Mouse (Mus musculus): ENCODE results near the gene Ell2. TPM values are rescaled to one million over a fixed set of nuclear protein-coding genes. Genes with fewer than 3 reads are reported as not detected.
"Not testable (repeated sequence)": the region's sequence is repeated elsewhere in the genome, so short reads cannot be mapped to it uniquely, and the experiment has no call there.

Ell2 gene
- total RNA-seq (2014; fragmentation: Nextera tagmentation) (2.4 and 3.5 TPM in 2 replicates), total RNA-seq (2017) (3.6 and 6.7 TPM in 2 replicates)

DNA sequence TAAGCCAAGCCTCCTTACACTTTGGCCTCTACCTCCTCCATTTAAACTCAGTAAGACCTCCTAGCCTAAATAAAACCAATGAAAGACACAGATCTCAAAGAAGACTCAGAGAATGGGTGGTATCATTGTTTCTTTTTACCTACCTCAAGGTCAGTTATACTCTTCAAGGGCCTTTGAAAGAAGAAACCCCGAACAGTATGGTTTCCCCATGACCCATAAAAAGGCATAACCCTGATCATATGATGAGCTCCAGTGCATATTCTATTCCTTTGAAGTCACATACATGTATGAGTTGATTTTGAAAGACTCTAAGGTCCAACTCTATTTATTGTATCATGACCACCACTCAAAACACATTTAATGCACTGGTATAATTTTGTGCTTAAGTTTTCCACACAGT, at the start of gene Ell2:
Gene Ell2, plus strand, starts transcription at position 301 of the 400 bp plus-strand sequence.
- no peak for ATAC-seq (replicated peaks; ENCODE audit: poor library complexity, severe bottlenecking)

DNA sequence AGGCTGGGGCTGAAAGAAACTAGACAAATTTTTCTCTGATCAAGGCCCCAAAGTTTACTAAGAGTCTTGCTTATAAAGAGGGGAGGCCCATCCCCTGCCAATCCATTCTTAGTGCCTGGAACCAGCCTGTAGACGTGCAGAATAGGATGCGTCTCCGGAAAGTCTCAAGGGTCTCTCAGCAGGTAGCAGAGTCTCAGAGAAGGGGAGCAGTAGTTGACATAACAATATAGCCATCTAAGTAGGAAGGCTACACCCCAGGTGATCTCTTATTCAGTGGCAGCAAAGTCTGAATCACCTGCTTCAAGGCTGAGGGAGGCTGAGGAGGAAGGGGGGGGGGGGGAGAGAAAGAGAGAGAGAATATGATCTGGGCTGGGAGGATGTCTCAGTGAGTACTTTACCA, 21.1 kb upstream of the Ell2 start:
- no peak for ATAC-seq (replicated peaks; ENCODE audit: poor library complexity, severe bottlenecking)

DNA sequence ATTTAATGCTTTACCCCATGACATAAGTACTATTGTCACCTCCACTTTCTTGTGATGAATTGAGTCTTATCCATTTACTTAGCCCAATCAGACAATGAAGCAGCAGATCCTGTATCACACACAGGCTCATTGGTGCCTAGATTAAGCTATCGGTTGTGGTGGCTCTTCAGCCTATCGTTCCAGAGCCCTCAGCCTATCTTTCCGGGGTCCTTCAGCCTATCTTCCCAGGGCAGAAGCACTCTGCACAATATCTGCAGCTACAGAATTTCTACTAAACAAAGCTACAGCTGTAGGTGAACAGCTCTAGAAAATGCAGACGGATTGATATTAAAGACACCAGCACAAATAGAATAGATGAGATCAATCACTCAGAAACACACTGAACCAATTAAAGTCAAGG, 19.6 kb upstream of the Ell2 start:
- no peak for ATAC-seq (replicated peaks; ENCODE audit: poor library complexity, severe bottlenecking)

DNA sequence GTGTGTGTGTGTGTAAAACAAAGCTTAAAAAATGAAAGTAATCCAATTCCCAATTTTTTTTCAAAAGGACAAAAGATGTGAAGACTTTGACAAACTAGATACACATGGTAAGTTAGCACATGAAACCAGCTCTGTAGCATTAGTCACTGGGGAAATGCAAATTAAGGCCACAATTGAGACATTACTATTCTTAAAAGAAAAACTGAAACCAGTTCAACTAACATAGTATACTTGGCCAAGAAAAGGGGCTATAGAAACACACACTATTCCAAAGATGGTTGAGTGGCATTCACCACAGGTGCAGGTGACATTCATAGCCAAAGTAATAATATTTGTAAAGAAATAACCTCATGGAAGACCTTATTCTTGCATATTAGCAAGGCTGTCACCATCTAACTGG, 14.9 kb upstream of the Ell2 start:
- no peak for ATAC-seq (replicated peaks; ENCODE audit: poor library complexity, severe bottlenecking)

DNA sequence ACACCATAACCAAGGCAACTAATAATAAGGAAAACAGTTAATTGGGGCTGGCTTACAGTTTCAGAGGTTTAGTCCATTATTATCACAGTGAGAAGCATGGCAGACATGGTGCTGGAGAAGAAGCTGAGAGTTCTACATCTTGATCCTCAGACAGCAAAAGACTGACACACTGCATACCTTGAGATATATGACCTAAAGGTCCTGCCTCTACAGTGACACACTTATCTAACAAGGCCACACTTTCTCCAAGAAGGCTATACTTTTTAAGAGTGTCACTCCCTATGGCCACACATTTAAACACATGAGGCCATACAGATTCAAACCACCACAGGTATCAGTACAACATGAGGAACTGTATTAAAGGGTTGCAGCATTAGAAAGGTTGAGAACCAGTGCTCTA, 13.5 kb upstream of the Ell2 start:
- ATAC-seq (replicated peaks; ENCODE audit: poor library complexity, severe bottlenecking), result no peak

DNA sequence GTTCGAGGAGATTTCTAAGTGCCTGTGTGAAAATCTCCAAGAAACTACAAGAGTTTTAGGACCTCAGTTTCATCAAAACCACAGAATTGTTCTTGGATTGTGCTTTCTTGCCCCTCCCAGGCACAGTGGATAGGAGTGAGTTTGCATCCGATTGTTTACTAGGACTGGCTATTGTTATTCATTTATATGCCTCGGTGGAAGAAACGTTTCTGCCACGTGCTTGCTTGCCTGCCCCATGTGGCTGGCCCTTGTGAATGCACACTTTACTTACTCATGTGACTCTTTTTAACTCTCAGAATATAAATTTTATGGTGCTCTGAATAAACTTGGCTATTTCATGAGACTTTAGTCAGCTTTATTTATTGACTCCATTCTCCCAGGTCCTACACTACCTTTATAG, 3.7 kb upstream of the Ell2 start:
- no peak for ATAC-seq (replicated peaks; ENCODE audit: poor library complexity, severe bottlenecking)

DNA sequence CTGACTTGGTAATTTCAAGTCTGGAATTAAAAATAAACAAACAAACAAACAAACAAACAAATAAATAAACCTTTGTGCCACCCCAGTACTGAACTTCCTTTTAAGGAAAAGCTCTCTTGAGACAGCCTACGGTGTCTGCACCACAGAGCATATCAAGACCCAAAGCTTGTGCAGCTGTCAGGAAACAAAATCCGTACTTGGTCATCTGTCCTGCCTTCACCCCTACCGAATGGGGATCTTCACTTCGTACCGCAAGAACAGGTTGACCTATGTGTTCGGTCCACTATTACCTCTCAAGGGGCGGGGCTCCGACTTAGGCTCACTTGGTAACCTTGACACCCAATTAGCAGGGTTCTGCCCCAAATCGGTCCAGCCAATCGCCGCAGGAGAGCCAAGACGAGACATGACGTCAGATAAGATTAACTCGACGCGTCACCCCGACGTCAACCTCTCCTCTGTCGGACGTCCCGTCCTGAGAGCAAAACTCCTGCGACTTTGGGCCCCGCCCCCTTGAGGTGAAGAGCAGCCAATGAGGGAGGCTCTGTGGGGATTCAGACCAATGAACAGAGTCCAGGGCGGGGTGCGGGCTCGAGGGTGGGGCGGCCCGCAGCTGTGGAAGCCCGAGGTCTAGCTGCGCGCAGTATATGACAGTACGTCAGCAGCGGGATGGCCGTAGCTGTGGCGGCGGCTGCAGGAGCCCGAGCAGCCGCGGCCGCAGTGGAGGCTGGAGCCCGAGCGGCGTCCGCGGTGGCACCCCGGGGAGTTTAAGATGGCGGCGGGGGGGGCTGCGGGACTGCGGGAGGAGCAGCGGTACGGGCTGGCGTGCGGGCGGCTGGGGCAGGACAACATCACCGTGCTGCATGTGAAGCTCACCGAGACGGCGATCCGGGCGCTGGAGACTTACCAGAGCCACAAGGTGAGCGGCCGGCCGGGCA, 592 bp downstream of the Ell2 start:
- ATAC-seq (replicated peaks; ENCODE audit: poor library complexity, severe bottlenecking), result peak; percentile 82

DNA sequence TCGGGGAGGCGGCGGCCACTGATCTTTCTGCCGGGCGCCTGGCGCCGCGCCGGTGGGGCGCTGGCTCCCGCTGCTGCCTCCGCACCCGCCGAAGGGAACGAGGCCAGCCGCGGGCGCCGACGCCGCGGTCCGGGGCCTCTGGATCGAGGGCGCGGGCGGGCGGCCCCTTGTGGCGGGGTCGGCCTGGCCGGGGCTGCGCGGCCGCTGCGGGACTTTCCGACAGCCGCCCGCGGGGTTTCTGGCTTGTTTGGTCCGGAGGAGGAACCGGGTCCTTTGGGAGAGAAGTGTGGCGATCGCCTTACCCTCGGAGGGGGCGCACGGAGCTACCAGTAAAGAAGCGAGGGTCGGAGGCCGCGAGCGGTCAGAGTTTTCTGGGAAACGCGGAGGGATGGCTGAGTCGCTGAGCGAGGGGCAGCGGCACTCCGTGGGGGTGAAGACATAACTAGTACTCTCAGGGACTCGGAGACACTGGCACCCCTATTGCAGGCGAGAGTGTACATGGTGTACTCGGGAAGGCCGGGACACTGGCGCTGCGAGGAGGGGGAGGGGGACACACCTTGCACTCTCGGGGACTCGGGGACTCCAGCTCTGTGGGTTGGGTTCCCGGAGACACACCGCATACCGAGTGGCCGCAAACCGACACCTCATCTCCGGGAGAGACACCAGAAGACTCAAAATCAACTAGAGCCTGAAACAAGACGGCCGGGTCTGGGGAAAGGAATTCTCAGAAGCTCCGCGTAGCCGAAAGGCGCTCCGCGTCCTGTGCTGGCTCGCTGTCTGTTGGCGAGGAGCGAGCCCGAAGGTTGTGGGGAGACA, 1.5 kb downstream of the Ell2 start:
- peak; percentile 31 for ATAC-seq (replicated peaks; ENCODE audit: poor library complexity, severe bottlenecking)

DNA sequence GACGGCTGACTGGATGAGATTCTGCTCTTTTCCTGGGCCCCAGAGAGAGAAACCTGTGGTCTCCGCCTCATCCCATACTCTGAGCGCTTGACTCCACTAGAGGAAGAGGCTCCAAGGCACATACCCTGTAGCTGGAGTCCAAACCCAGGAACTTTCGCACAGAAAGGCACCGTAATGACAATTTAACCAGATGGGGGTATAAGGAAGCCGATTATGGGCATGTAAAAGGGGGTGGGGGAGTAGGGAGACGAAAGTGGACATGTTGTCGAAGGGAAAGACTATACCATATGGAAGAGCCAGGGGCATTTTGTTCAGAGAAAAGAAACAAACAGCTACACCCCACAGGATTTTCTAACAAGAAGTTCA, 2.1 kb downstream of the Ell2 start:
- no peak for ATAC-seq (replicated peaks; ENCODE audit: poor library complexity, severe bottlenecking)

DNA sequence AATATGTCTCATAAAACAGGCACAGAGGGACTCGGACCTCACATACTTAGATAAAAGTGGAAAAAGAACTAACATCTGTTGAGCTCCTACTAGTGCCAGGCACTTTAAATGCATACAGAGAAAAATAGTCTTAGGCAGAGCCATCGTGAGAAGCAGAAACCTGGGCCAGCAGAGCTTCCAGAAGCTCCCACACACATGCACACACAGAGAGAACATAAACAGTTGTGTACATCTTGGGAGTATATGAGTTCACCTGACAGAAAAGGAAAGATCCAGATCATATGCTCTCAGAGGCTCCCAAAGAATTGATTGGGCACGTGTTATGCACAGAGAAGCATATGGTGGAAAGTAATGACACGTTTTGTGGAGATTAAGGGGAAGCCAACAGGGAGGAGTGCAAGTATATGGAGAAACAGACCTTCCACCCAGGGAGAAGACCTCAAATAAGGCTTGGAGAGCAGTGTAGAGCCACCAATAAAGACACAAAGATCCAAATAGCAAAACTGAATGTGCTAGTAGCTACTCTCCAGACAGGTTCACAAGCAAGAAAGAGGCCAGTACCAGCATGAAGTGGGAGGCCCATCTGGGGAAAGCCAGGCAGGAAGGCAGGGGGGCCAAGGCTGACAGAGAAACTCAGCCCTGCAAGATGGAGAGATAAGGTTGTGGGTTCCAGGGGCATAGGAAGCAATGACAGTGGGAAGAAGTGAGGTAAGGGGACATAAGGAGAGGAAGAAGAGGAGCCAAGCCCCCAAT, 2.6 kb downstream of the Ell2 start:
- 0 out of 2 replicates have a peak, but pooled peaks have one; percentile 6 for ATAC-seq (replicated peaks; ENCODE audit: poor library complexity, severe bottlenecking)

DNA sequence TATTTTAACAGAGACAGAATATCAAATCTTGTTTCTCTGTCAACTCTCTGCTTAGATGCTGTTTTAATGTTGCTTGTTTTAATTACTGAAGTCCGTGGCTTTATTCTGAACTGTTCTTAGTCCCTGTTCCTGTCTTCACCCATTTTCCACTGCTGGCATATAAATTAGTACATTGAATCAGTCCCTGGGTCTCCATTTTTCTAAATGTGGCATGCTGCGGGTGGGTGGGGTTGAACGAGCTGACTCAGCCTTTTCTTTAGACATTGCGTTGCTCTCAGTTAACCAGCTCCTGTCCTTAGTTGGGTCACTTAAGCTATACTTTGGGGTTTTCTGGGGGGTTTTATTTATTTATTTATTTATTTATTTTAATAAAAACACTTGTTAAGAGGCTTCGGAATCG, 3.6 kb downstream of the Ell2 start:
- no peak for ATAC-seq (replicated peaks; ENCODE audit: poor library complexity, severe bottlenecking)

DNA sequence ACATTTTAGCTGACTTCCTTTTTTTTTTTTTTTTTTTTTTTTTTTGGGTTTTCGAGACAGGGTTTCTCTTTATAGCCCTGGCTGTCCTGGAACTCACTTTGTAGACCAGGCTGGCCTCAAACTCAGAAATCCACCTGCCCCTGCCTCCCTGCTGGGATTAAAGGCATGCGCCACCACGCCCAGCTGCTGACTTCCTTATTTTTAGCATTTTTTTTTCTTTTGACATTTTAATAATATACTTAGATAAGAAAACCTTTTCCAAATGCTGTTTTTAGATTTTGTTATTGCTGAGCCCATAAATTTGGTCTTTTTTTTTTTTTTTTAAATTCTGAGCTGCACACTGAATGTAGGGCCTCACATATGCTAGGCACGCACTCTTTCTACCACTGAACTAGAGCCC, 5.0 kb downstream of the Ell2 start:
- not testable (repeated sequence) for ATAC-seq (replicated peaks; ENCODE audit: poor library complexity, severe bottlenecking)

DNA sequence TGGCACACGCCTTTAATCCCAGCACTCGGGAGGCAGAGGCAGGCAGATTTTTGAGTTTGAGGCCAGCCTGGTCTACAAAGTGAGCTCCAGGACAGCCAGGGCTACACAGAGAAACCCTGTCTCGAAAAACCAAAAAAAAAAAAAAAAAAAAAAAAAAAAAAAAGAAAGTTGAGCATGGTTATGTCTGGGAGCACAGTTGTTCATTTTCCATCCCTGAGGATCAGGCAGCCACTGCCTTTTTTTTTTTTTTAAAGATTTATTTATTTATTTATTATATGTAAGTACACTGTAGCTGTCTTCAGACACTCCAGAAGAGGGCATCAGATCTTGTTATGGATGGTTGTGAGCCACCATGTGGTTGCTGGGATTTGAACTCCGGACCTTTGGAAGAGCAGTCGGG, 6.0 kb downstream of the Ell2 start:
- ATAC-seq (replicated peaks; ENCODE audit: poor library complexity, severe bottlenecking), result not testable (repeated sequence)

DNA sequence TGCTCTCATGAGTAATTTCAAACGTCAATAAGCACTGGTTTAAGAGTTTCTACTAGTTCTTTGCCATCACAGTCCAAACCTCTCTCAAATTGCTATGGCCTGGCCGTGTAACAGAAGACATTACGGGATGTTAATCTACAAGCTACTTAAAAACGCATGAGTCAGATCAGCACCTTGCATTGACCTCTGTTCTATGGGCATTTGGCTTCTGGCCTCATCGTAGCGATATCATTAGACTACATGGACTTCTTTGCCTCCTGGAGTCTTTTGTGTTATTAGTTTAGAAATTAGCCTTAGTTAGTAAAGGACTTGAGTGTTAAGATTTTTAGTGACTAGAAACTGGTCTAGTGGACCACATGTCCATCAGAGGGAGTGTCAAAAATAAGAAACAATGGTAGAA, 7.8 kb downstream of the Ell2 start:
- ATAC-seq (replicated peaks; ENCODE audit: poor library complexity, severe bottlenecking), result no peak

DNA sequence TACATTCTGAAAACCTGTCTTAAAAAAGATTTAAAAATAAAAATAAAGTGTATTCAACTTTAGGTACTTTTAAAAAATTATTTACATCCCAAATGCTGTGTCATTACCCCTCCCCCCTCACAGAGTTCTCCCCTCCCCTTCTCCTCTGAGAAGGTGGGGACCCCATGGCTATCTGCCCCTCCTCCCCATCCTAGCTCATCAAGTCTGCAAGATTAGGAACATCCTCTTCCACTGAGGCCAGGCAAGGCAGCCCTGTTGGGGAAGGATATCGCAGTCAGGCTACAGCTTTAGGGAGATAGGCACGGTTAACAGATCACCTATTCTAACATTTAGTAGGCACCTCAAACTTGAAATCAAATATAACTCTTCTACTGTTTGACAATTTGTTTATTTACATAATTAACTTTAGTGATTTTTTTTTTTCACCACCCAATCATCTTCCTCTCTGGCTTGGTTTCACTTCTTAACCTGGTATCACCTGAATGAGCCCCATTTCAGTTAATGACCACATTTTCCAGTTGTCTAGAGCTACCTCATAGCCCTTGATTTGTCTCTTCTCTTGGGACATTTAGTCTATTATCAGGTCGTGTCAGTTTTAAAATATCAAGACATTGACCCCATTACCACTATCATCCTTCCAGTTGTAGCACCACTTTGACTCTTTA, 11.2 kb downstream of the Ell2 start:
- no peak for ATAC-seq (replicated peaks; ENCODE audit: poor library complexity, severe bottlenecking)

DNA sequence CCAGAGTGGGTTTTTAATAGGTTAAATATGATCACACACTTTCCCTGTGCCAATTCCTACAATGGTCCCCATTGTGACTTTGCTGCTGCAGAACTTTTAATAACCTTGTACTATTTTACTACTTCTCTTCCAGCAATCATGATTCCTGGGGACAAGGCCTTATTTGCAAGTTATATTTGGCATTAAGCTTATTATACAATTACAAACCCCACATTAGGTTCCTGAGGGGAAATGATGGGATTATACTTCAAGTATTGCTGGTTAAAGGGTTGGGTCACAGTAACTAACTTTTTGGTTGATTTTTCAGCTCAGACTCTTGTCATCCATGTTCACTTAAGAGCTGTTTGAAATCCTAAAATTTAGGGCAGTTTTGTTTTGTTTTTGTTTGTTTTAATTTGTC, 11.8 kb downstream of the Ell2 start:
- no peak for ATAC-seq (replicated peaks; ENCODE audit: poor library complexity, severe bottlenecking)

DNA sequence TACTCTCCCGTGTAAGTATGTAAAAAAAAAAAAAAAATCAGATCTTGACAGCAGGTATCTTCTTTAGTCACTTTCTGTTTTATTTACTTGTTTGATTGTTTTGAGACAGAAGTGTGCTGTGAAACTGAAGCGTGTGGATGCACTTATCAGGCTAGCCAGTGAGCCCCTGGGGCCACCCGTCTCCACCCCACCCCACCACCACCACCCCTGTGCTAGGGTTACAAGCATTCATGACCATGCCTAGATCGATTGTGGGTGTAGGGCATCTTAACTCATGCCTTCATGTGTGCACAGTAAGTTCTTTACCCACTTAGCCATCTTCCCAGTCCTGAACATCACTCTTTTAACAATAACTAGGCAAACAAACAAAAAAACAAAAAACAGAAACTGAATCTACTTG, 13.1 kb downstream of the Ell2 start:
- no peak for ATAC-seq (replicated peaks; ENCODE audit: poor library complexity, severe bottlenecking)

DNA sequence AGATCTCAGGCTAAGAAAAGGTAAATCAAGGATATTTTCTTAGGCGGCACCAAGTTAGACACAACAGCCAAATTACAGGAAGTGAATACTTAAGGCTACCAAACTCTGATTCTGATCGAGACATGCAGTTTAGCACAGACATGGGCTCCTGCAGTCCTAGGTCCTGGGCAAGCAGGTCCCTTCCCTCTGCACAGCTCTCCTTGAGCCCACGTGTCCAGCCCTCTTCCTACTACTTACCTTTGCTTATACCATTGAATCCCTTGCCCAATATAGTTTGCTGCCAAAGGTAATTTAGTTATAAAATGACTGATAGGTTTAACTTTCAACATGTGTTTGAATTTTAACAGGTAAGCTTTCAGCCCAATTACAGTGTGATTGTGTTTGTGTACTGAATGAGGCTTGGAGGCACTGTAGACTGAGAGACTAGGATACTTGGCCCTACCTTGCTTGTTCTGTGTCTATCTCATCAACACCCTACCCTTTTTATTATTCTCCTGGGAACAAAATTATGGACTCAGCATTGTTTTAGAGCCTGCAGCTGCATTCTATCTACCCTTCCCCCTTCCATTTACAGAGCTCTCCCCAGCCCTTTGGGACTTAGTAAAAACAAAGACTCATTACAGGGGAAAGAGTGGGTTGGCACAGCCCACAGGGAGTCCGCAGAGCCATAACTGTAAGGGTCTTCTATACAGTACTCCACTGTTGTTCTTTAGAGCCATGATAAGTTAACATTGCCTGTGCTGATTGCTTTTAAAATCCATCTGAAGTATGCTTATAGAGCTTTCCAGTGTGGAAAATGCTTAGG, 20.2 kb downstream of the Ell2 start:
- ATAC-seq (replicated peaks; ENCODE audit: poor library complexity, severe bottlenecking), result no peak

DNA sequence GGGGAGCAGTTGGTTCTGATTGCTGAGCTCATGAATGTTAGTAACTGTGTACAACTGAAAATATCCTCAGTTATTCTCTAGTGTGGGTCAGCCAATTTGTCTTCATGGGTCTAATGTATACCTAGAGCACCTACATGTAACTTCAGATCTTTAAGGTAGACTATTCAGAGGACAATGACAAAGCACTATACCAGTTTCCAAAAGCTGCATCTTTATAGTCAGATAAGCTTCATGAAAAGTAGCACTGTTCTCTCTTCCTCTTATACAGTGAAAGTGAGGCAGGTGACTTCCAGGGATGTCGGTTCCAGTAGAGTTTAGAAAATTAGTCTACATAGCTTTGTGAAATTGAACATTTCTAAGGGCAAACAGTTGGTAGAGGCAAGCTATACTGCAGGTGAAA, 21.4 kb downstream of the Ell2 start:
- no peak for ATAC-seq (replicated peaks; ENCODE audit: poor library complexity, severe bottlenecking)
